Mouse (Mus musculus): ENCODE measurements around the gene Paqr9. TPM values are rescaled to one million over a fixed set of nuclear protein-coding genes. Genes with fewer than 3 reads are reported as not detected.
"Not testable (repeated sequence)": the region's sequence is repeated elsewhere in the genome, so short reads cannot be mapped to it uniquely, and the experiment has no call there.

Gene Paqr9
- 0.15 and 0.32 TPM in 2 replicates for polyA plus RNA-seq (2015; fragmentation: Nextera tagmentation; extraction: Ambion mirVana)

DNA sequence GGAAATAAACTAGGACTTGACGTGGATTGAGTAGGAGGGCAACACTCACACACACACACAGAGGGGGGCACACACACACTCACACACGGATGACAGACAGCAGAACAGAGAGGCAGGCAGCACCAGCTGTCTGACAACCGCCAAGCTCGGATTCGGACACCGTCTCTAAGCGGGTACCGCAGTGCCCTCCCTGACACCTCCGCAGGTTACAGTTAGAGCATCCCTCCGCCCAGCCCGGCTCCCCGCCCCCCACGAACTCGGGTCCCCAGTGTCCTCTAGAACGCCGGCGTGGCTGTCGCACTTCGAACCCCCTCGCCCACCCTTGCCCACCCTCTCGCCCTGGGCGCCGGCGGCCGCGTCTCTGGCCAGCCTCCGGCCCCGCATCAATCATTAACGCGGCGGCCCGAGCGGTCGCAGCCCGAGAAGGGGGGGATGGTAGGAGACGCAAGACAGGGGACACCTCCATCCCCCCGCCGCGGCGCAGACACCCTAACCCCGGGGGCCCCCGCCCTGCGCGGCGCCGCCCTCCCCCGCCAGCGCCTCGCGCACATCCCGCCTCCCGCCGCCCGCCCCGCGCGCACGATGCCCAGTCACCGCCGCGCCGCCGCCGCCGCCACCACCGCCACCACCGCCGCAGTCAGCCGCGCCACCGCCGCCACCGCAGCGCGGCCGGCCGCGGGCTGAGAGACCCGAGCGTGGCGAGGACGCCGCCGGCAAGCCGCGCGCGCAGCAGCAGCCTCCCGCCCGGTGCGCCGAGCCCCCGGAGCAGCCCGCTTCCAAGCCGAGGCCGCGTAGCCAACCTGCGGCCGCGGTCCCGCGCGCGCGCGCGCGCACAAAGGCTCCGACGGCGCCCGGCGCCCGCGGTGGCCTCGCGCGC, at the start of gene Paqr9:
Gene Paqr9, plus strand, starts transcription at position 599 of the 877 bp plus-strand sequence.
- 0 out of 2 replicates have a peak, but pooled peaks have one; percentile 44 for ATAC-seq (ENCODE audit: insufficient number of reproducible peaks, insufficient read depth, low FRiP score, low TSS enrichment, low read depth)
- no peaks in the 10 kb centered on the region for H3K36me3 ChIP-seq
- no peak within 1 kb of the TSS for H3K27ac ChIP-seq
- H3K9me3 ChIP-seq: no peaks in the 10 kb centered on the region
- peak within 1 kb of the TSS; percentile 98 for H3K4me2 ChIP-seq
- H3K27me3 ChIP-seq: peaks cover 96% of the 10 kb centered on the region
- peak within 1 kb of the TSS; percentile 69 for H3K4me3 ChIP-seq
- H3K4me1 ChIP-seq: peaks cover 14% of the 10 kb centered on the region
- H3K9ac ChIP-seq: peak within 1 kb of the TSS; percentile 69
- under 1% methylated on average over 62 of the region's 118 CpGs for WGBS

DNA sequence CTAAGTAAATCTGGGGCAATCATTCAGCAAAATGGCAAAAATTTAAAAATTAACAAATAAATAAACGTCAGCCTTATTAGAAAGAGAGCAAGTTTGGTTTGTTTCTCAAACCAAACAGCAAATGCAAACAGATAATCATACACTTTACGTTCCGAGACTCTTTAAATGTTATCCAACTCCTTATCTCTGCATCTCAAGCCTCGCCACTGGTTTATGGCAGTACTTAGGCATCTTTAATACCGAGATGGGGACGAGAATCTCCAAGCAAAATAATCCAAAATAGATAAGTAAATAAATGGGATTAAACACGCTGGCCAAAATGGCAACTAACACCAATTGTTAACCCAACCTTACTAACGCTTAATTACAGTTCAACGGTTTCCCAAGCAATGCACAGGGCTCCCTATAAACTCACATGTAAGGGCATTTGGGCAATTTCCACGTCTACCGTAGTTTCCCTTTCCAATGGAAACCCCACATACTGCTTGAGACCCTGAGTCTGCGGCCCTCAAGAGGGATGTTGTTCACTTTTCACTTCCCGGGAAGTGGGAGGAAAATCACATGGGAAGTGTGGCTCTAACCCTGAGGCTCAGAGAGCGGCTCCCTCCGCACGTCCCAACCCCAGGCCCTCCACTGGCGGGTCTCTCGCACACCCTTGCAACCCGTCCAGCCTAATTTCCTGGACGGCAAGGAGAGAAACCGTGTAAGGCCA, 48.6 kb upstream of the Paqr9 start:
- Histone ChIP-seq H3K9ac (peak overlapping the region; percentile 96), H3K36me3 (peaks cover 5% of the 10 kb centered on the region), H3K27ac (peak overlapping the region; percentile 88), H3K9me3 (no peaks in the 10 kb centered on the region), H3K4me1 (peaks cover 16% of the 10 kb centered on the region), H3K4me2 (peak overlapping the region; percentile 85), H3K27me3 (no peaks in the 10 kb centered on the region), H3K4me3 (peak overlapping the region; percentile 98)
- ATAC-seq (ENCODE audit: insufficient number of reproducible peaks, insufficient read depth, low FRiP score, low TSS enrichment, low read depth): no peak
- WGBS: 7% methylated on average over 21 of the region's 21 CpGs

DNA sequence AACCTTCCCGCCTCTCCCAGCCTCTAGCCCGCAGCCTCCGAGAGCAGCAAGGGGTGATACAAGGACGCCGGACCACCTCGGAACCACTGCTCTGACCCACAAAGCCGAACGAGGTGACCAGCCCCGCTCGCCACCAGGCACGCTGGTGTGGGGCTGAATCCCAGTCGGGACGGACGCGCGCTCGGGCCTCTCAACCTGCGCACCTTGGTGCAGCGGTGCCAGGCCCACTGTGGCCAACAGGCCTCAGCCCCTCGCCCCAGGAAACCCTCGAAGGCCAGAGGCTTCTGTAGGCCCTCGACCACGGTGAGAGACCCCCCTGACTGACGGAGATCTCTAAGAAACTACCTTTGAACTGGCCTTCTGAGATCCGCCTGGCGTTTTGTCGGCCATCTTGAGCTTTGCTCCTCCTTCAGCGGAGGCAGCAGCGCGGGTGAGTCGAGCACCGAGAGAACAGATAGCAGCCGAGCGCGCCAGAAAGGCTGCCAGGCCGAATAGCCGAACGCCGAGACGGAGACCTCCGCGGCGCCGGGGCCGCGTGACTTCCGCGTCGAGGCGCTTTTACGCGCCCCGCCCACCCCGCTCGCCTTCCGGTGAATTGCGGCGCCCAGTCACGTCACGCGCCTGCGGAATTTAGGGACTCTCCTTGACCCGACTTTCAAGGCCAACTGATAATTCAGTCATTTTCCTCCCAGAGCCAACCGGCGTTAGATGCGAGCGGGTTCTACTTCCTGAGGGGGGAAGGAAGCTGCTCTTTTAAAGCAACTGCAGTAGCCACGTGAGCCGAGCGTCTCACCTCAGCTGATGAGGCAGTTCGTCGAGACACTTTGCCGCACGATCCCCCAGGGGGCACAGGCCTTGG, 47.8 kb upstream of the Paqr9 start, which contains the start of gene U2surp:
Gene U2surp, minus strand, starts transcription at position 525 of the 859 bp plus-strand sequence.
- H3K4me2 ChIP-seq: peak within 1 kb of the TSS; percentile 85
- under 1% methylated on average over 74 of the region's 74 CpGs for WGBS

DNA sequence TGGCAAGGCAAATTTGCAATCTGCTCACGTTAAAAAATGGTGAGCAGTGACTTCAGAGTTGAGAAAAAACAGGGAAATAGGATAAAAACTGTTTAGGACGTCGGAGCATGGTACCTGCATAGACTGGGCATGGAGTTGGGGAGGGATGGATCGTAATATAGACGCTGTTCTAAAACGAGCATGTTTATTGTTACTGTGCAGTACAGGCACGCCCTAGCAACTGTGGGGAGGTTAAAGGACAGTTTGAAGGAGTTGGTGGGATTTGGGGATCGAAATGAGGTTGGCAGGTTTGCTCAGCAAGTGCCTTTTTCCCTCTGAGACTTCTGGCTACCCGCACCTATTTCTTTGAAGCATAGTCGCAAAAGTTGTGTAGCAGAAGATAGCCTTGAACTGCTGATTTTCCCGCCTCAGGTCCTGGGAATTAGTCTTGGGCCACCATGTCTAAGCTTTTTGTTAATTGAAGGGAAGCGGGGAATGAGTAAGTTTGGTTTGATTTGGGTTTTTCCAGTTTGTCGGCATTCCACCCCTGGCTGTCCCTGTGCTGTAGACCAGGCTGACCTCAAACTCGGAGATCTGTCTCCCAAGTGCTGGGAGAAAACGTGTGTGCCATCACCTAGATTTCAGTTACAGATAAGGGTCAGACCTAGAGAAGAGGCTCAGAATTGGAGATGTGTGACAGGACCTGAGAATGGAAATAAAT, 47.0 kb upstream of the Paqr9 start:
- Histone ChIP-seq H3K9me3 (no peaks in the 10 kb centered on the region), H3K4me2 (peak overlapping the region; percentile 85), H3K27me3 (no peaks in the 10 kb centered on the region), H3K4me3 (peak overlapping the region; percentile 98), H3K9ac (peak overlapping the region; percentile 96), H3K27ac (peak overlapping the region; percentile 88), H3K4me1 (peaks cover 16% of the 10 kb centered on the region), H3K36me3 (peaks cover 5% of the 10 kb centered on the region)
- WGBS: 21% methylated on average over 15 of the region's 15 CpGs
- 0 out of 2 replicates have a peak, but pooled peaks have one; percentile 50 for ATAC-seq (ENCODE audit: insufficient number of reproducible peaks, insufficient read depth, low FRiP score, low TSS enrichment, low read depth)

More for the DNA sequence above, 47.8 kb upstream of the Paqr9 start, which contains the start of gene U2surp:
- Histone ChIP-seq H3K4me1 (peaks cover 16% of the 10 kb centered on the region), H3K4me3 (peak within 1 kb of the TSS; percentile 98), H3K36me3 (peaks cover 5% of the 10 kb centered on the region), H3K27ac (peak within 1 kb of the TSS; percentile 88), H3K27me3 (no peaks in the 10 kb centered on the region), H3K9me3 (no peaks in the 10 kb centered on the region), H3K9ac (peak within 1 kb of the TSS; percentile 96)
- peak; percentile 89 for ATAC-seq (ENCODE audit: insufficient number of reproducible peaks, insufficient read depth, low FRiP score, low TSS enrichment, low read depth)

GRCm38 (mm10) chr9:95513776-95514175, 45.7 kb upstream of the Paqr9 start:
- ATAC-seq (ENCODE audit: insufficient number of reproducible peaks, insufficient read depth, low FRiP score, low TSS enrichment, low read depth): no peak

GRCm38 (mm10) chr9:95514361-95514760, 45.1 kb upstream of the Paqr9 start:
- 88% methylated on average over 3 of the region's 3 CpGs for WGBS
- H3K9me3 ChIP-seq; H3K27me3 ChIP-seq; ATAC-seq (ENCODE audit: insufficient number of reproducible peaks, insufficient read depth, low FRiP score, low TSS enrichment, low read depth); H3K27ac ChIP-seq; H3K36me3 ChIP-seq; H3K4me3 ChIP-seq; H3K9ac ChIP-seq; H3K4me2 ChIP-seq: not testable (repeated sequence)
- peaks cover 16% of the 10 kb centered on the region for H3K4me1 ChIP-seq

More at GRCm38 (mm10) chr9:95513776-95514175, 45.7 kb upstream of the Paqr9 start:
- Histone ChIP-seq H3K27ac (no peak overlapping the region), H3K36me3 (no peaks in the 10 kb centered on the region), H3K4me2 (no peak overlapping the region), H3K27me3 (no peaks in the 10 kb centered on the region), H3K4me3 (no peak overlapping the region), H3K9ac (no peak overlapping the region), H3K4me1 (peaks cover 16% of the 10 kb centered on the region), H3K9me3 (no peaks in the 10 kb centered on the region)
- 100% methylated on average over 2 of the region's 2 CpGs for WGBS

- WGBS: 79% methylated on average over 5 of the region's 5 CpGs
- no peaks in the 10 kb centered on the region for H3K27me3 ChIP-seq
- no peak overlapping the region for H3K27ac ChIP-seq
- no peaks in the 10 kb centered on the region for H3K36me3 ChIP-seq
- H3K4me3 ChIP-seq: no peak overlapping the region
- 0 out of 2 replicates have a peak, but pooled peaks have one; percentile 48 for ATAC-seq (ENCODE audit: insufficient number of reproducible peaks, insufficient read depth, low FRiP score, low TSS enrichment, low read depth)
- no peaks in the 10 kb centered on the region for H3K4me1 ChIP-seq
- no peak overlapping the region for H3K4me2 ChIP-seq
- no peaks in the 10 kb centered on the region for H3K9me3 ChIP-seq
- no peak overlapping the region for H3K9ac ChIP-seq
Measured at GRCm38 (mm10) chr9:95520563-95520962, 38.9 kb upstream of the Paqr9 start.

- no peaks in the 10 kb centered on the region for H3K4me1 ChIP-seq
- no peak overlapping the region for H3K9ac ChIP-seq
- 86% methylated on average over 8 of the region's 8 CpGs for WGBS
- no peaks in the 10 kb centered on the region for H3K27me3 ChIP-seq
- no peak overlapping the region for H3K27ac ChIP-seq
- H3K4me3 ChIP-seq: no peak overlapping the region
- no peaks in the 10 kb centered on the region for H3K9me3 ChIP-seq
- no peak for ATAC-seq (ENCODE audit: insufficient number of reproducible peaks, insufficient read depth, low FRiP score, low TSS enrichment, low read depth)
- no peak overlapping the region for H3K4me2 ChIP-seq
- H3K36me3 ChIP-seq: no peaks in the 10 kb centered on the region
Measured at GRCm38 (mm10) chr9:95521031-95521430, 38.4 kb upstream of the Paqr9 start.

- no peak overlapping the region for H3K9ac ChIP-seq
- H3K4me3 ChIP-seq: no peak overlapping the region
- no peak overlapping the region for H3K27ac ChIP-seq
- no peaks in the 10 kb centered on the region for H3K9me3 ChIP-seq
- H3K36me3 ChIP-seq: no peaks in the 10 kb centered on the region
- H3K4me2 ChIP-seq: no peak overlapping the region
- H3K27me3 ChIP-seq: no peaks in the 10 kb centered on the region
- 42% methylated on average over 10 of the region's 10 CpGs for WGBS
- H3K4me1 ChIP-seq: no peaks in the 10 kb centered on the region
- no peak for ATAC-seq (ENCODE audit: insufficient number of reproducible peaks, insufficient read depth, low FRiP score, low TSS enrichment, low read depth)
Measured at GRCm38 (mm10) chr9:95521566-95521965, 37.9 kb upstream of the Paqr9 start.

DNA sequence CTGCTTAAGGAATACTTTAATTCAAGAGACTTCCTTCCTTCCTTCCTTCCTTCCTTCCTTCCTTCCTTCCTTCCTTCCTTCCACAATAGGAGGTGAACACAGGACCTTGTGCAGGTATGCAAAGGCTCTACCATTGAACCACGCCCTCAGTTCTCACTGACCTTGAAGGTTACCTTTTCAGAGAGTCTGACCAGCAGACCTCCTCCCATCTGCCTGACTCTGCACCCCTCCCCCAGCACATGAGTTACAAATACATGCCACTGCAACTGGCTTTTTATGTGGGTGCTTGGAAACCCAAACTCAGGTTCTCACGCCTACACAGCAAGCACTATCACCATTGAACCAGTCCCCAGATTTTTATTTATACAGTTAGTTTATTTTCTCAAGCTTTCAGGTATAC, 36.9 kb upstream of the Paqr9 start:
- Histone ChIP-seq H3K4me1 (no peaks in the 10 kb centered on the region), H3K9ac (no peak overlapping the region), H3K27ac (no peak overlapping the region), H3K36me3 (no peaks in the 10 kb centered on the region), H3K27me3 (no peaks in the 10 kb centered on the region), H3K9me3 (no peaks in the 10 kb centered on the region), H3K4me3 (no peak overlapping the region), H3K4me2 (no peak overlapping the region)
- WGBS: 82% methylated on average over 2 of the region's 2 CpGs
- no peak for ATAC-seq (ENCODE audit: insufficient number of reproducible peaks, insufficient read depth, low FRiP score, low TSS enrichment, low read depth)
